Mouse (Mus musculus) kidney, adult 9 months (tissue): ENCODE results near the gene Samd8.

Source experiments
- DNase-seq: peaks from one replicate; pipeline ENCODE4 v3.0.0; 2022

The Samd8 gene

DNA sequence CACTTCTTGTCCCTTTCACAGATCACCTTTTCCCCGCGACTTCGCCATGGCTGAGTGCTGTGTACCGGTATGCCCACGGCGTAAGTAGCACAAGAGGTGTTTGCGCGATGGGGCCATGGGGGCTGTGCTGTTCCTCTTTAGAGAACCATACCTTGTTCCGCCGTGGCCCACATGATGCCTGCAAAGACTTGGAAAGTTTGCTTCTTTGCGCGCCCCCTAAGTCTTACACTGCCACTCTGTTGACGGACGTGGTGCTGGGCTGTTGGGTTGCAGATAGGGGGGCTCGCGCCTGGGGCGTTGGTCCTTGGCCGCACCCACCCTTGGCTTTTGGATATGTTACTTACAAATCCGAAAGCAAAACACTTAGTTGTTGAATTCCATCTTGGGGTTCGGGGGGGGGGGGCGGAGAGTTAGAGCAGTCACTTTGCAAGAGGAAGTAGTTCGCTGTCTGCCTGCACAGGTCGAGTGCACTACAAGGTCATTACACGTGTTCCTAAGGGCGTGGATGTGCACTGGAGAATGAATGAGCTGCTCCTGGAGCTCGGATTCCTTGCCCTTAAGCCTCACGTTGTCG lies 81.6 kb downstream of the Samd8 start:
- peak; percentile 61 for DNase-seq

DNA sequence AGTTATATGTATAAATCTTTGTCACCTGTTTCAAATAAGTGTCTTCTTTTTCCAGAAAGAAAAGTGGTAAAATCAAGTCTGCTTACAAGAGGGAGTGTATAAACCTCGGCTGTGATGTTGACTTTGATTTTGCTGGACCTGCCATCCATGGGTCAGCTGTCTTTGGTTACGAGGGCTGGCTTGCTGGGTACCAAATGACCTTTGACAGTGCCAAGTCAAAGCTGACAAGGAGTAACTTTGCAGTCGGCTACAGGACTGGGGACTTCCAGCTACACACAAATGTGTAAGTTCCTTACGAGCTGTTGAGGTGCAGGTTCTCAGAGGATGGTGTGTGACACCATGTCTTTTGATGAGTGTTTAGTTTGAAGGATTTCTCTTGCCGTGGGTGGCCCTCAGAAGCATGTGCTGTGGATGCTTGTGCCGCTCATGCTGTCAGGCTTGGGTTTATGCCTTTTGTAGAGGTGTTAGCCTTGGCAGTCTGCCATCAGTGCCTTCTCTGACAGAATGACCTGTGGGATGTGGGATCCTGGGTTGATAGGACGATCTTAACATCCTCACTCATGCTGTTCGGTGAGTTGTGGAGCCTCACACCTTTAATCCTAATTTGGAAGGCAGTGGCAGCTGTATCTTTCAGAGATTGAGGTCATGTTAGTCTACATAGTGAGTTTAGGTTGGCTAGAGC lies 88.1 kb downstream of the Samd8 start:
- DNase-seq = no peak

DNA sequence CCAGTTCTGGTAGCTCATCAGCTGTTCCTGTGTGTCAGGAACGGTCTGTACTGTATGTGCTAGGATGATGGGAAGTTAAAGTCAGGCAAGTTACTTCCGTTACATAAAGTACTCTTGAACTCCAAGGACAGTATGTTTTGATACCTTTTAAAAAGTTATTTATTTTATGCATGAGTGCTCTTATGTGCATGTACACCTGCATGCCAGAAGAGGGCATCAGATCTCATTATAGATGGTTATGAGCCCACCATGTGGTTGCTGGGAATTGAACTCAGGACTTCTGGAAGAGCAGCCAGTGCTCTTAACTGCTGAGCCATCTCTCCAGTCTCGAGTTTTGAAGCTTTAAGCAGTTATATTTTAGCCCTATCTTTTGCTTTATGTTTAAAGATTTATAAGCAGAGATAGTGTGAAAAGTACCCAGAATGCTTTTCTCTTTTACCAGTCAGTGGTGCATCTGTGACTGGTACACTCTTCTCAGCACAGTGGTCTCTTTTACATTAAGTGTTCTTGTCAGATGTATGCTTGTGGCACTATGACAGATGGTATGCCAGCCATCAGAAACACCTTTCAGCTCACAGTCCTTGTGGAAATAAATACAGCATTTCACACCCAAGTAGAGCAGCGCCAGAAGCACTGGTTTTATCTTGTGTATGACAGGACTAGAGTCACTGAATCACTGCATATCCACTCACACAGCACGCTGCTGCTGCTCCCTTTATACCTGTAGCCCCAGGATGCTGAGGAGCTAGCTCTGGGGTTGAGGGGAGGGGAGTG lies 91.7 kb downstream of the Samd8 start:
- DNase-seq = peak; percentile 7

DNA sequence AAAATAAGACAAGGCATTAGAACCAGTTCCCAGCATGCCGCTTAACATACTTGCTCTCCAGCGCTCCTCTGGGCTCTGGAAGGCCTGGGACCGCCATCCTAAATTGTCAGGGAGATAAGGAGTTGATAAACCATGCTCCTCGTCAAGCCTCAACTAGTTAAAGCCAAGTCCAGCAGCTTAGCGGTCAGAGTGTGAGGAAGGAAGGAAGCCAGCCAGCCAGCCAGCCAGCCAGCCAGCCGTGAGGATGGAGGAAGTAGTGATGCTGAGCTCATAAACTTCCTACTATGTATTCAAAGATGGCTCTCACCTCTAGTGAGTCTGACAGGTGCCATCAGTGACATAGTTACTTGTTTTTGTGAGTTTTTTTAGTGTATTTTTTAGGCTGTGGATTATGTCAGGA lies 92.9 kb downstream of the Samd8 start:
- no peak for DNase-seq

DNA sequence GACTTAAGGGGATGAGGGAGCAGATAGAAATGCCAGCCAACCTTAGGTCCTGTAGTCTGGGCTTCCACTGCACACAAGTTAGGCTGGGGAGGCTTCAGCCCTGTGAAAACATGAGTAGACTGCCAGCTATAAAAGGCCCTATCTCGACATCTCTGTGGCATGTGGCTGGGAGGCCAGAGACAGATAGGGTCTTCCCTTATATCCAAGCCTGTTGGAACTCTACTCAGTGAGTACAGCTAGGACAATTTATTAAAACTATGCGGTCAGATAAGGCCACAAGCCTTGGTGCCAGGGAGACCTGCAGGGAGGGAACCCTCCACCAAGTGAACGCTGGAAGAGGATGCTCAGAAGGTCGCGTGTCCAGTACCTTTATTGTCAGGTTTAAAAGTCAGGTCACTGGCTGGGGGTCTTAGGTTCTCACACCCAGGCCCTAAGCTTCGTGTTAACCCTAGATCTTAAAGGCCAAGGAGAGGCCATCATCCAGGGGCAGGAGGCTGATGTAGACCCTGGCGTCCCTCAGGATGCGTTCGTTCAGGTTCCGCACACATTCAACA lies 96.6 kb downstream of the Samd8 start:
- peak; percentile 12 for DNase-seq

DNA sequence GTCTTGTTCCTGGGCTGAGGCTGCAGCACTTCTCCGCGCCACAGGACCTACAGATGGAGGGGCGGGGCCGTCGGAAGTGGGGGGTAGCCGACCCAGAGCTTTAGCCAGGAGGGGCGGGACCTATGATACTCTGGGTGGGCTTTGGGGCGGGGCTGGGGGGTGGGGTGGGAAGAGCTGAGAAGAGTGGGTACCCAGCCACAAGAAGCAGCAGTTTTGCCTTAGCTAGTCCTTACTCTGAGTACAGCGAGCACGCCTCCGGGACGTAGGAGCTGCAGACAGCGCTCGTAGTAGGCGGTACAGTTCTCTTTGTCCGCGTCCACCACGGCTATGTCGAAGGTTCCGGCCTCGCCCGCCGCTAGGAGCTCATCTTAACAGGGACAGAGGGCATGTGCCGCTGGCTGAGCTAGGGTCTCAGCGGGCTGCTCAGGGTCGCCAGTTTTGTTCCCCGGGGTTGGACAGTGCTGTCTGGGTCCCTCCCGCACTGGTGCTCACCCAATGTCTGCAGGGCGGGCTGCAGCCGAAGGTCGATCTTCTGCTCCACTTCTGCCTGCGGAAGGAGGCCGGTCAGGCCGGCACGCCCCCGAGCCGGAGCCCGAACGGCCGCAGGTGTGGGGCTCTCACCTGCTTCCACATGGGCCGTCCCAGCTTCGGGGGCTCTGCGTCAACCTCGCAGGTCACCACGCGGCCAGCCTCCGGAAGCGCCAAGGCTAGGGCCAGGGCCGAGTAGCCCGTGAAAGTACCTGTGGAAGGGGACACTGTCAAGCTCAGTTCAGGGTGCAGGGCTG lies 97.2 kb downstream of the Samd8 start:
- peak; percentile 33 for DNase-seq
